Mouse (Mus musculus): ENCODE data around the gene Atxn7. TPM values are rescaled to one million over a fixed set of nuclear protein-coding genes. Genes with fewer than 3 reads are reported as not detected.
A peak's percentile ranks its signal among the peaks of the same experiment; 100 is the strongest.

The Atxn7 gene
- polyA plus RNA-seq (2015; fragmentation: Nextera tagmentation; extraction: Ambion mirVana) = 3.8 and 4.1 TPM in 2 replicates

GRCm38 (mm10) chr14:13961401-13962112 lies at the start of gene Atxn7, which contains the start of gene Thoc7:
Gene Atxn7, plus strand, starts transcription at chr14:13961440.
Gene Thoc7, minus strand, starts transcription at chr14:13961852.
- H3K9me3 ChIP-seq (replicated peaks; ENCODE audit: control insufficient read depth, low read length) = no peaks in the 10 kb centered on the region
- peak within 1 kb of the TSS; percentile 91 for H3K27ac ChIP-seq (ENCODE audit: low read length)
- peak within 1 kb of the TSS; percentile 60 for H3K4me2 ChIP-seq (ENCODE audit: low read depth, low read length)
- H3K27me3 ChIP-seq (ENCODE audit: control insufficient read depth, insufficient read depth, low read length) = no peaks in the 10 kb centered on the region
- peak within 1 kb of the TSS; percentile 99 for H3K9ac ChIP-seq (ENCODE audit: low read length)
- peak within 1 kb of the TSS; percentile 97 for H3K4me3 ChIP-seq (replicated peaks; ENCODE audit: low read length)
- 2% methylated on average over 35 of the region's 56 CpGs for WGBS
- peaks cover 9% of the 10 kb centered on the region for H3K4me1 ChIP-seq (ENCODE audit: control insufficient read depth, insufficient read depth, low read length)
- 0 out of 2 replicates have a peak, but pooled peaks cover 2% of the 10 kb centered on the region for H3K36me3 ChIP-seq (ENCODE audit: control insufficient read depth, insufficient read depth, low read length)
- peak; percentile 76 for ATAC-seq (ENCODE audit: insufficient read depth, low FRiP score)

GRCm38 (mm10) chr14:13914387-13915082 lies 46.7 kb upstream of the Atxn7 start, which contains the start of gene Gm281:
Gene Gm281, minus strand, starts transcription at chr14:13914478.
- H3K9me3 ChIP-seq (replicated peaks; ENCODE audit: control insufficient read depth, low read length) = no peaks in the 10 kb centered on the region
- H3K4me1 ChIP-seq (ENCODE audit: control insufficient read depth, insufficient read depth, low read length) = no peaks in the 10 kb centered on the region
- ATAC-seq (ENCODE audit: insufficient read depth, low FRiP score) = no peak
- no peaks in the 10 kb centered on the region for H3K27me3 ChIP-seq (ENCODE audit: control insufficient read depth, insufficient read depth, low read length)
- no peak within 1 kb of the TSS for H3K4me3 ChIP-seq (replicated peaks; ENCODE audit: low read length)
- H3K36me3 ChIP-seq (ENCODE audit: control insufficient read depth, insufficient read depth, low read length) = no peaks in the 10 kb centered on the region
- 31% methylated on average over 1 of the region's 1 CpGs for WGBS
- H3K4me2 ChIP-seq (ENCODE audit: low read depth, low read length) = no peak within 1 kb of the TSS
- H3K9ac ChIP-seq (ENCODE audit: low read length) = no peak within 1 kb of the TSS
- no peak within 1 kb of the TSS for H3K27ac ChIP-seq (ENCODE audit: low read length)

GRCm38 (mm10) chr14:13915207-13915606 lies 46.0 kb upstream of the Atxn7 start:
- no peaks in the 10 kb centered on the region for H3K27me3 ChIP-seq (ENCODE audit: control insufficient read depth, insufficient read depth, low read length)
- no peak overlapping the region for H3K27ac ChIP-seq (ENCODE audit: low read length)
- H3K4me1 ChIP-seq (ENCODE audit: control insufficient read depth, insufficient read depth, low read length) = no peaks in the 10 kb centered on the region
- no peaks in the 10 kb centered on the region for H3K36me3 ChIP-seq (ENCODE audit: control insufficient read depth, insufficient read depth, low read length)
- no peaks in the 10 kb centered on the region for H3K9me3 ChIP-seq (replicated peaks; ENCODE audit: control insufficient read depth, low read length)
- H3K4me2 ChIP-seq (ENCODE audit: low read depth, low read length) = no peak overlapping the region
- H3K4me3 ChIP-seq (replicated peaks; ENCODE audit: low read length) = no peak overlapping the region
- H3K9ac ChIP-seq (ENCODE audit: low read length) = no peak overlapping the region
- WGBS = 50% methylated on average over 4 of the region's 4 CpGs
- ATAC-seq (ENCODE audit: insufficient read depth, low FRiP score) = no peak

DNA sequence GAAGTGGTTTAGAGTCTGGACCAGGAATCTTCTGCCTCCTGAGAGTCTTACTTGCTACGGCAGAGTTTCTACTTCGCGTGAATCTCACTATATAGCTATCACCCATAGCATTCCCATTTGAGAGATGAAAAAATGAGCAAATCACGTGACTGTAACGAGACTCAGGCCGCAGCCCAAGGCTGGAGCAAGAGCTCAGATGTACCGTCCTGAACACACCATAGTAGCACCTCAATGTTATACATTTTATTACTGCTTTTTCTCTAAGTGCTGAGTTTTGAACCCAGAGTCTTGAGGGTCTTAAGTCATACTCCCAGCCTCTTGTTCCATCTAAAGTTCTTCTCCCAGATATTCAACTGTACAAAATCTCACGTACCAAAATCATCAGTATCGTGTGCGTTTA lies 44.0 kb upstream of the Atxn7 start:
- no peaks in the 10 kb centered on the region for H3K4me1 ChIP-seq (ENCODE audit: control insufficient read depth, insufficient read depth, low read length)
- no peaks in the 10 kb centered on the region for H3K36me3 ChIP-seq (ENCODE audit: control insufficient read depth, insufficient read depth, low read length)
- no peak overlapping the region for H3K4me2 ChIP-seq (ENCODE audit: low read depth, low read length)
- no peak overlapping the region for H3K9ac ChIP-seq (ENCODE audit: low read length)
- H3K4me3 ChIP-seq (replicated peaks; ENCODE audit: low read length) = no peak overlapping the region
- no peaks in the 10 kb centered on the region for H3K27me3 ChIP-seq (ENCODE audit: control insufficient read depth, insufficient read depth, low read length)
- WGBS = 85% methylated on average over 10 of the region's 10 CpGs
- ATAC-seq (ENCODE audit: insufficient read depth, low FRiP score) = no peak
- H3K9me3 ChIP-seq (replicated peaks; ENCODE audit: control insufficient read depth, low read length) = no peaks in the 10 kb centered on the region
- H3K27ac ChIP-seq (ENCODE audit: low read length) = no peak overlapping the region

DNA sequence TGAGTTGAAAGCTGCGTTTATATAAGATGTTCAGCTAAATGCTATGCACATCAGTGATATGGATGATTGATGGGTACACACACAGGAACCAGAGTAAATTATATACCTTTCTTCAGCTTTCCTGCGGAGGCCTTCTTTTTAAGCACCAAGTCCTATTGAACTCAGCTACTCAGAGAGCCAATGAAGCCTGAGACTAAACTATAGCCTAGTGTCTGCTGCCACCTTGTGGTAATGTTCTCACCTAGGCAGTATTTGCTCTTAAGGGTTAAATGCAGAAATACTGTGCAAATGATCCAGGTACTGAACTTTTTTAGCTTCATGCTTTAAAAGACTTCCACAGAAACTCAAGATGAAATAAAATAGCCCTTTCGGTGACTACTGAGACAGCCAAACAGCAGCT lies 43.6 kb upstream of the Atxn7 start:
- Histone ChIP-seq H3K4me3 (replicated peaks; ENCODE audit: low read length) (no peak overlapping the region), H3K9ac (ENCODE audit: low read length) (no peak overlapping the region), H3K27me3 (ENCODE audit: control insufficient read depth, insufficient read depth, low read length) (no peaks in the 10 kb centered on the region), H3K4me2 (ENCODE audit: low read depth, low read length) (no peak overlapping the region), H3K27ac (ENCODE audit: low read length) (no peak overlapping the region), H3K9me3 (replicated peaks; ENCODE audit: control insufficient read depth, low read length) (no peaks in the 10 kb centered on the region), H3K4me1 (ENCODE audit: control insufficient read depth, insufficient read depth, low read length) (no peaks in the 10 kb centered on the region), H3K36me3 (ENCODE audit: control insufficient read depth, insufficient read depth, low read length) (no peaks in the 10 kb centered on the region)
- 28% methylated on average over 3 of the region's 3 CpGs for WGBS
- no peak for ATAC-seq (ENCODE audit: insufficient read depth, low FRiP score)

GRCm38 (mm10) chr14:13933290-13934051 lies 27.8 kb upstream of the Atxn7 start:
- peak; percentile 71 for ATAC-seq (ENCODE audit: insufficient read depth, low FRiP score)
- WGBS = 27% methylated on average over 31 of the region's 31 CpGs
- Histone ChIP-seq H3K9ac (ENCODE audit: low read length) (peak overlapping the region; percentile 66), H3K4me3 (replicated peaks; ENCODE audit: low read length) (peak overlapping the region; percentile 43), H3K36me3 (ENCODE audit: control insufficient read depth, insufficient read depth, low read length) (no peaks in the 10 kb centered on the region), H3K4me2 (ENCODE audit: low read depth, low read length) (peak overlapping the region; percentile 73), H3K27me3 (ENCODE audit: control insufficient read depth, insufficient read depth, low read length) (no peaks in the 10 kb centered on the region), H3K4me1 (ENCODE audit: control insufficient read depth, insufficient read depth, low read length) (peaks cover 6% of the 10 kb centered on the region), H3K9me3 (replicated peaks; ENCODE audit: control insufficient read depth, low read length) (no peaks in the 10 kb centered on the region), H3K27ac (ENCODE audit: low read length) (no peak overlapping the region)

- H3K36me3 ChIP-seq (ENCODE audit: control insufficient read depth, insufficient read depth, low read length) = no peaks in the 10 kb centered on the region
- no peaks in the 10 kb centered on the region for H3K27me3 ChIP-seq (ENCODE audit: control insufficient read depth, insufficient read depth, low read length)
- ATAC-seq (ENCODE audit: insufficient read depth, low FRiP score) = no peak
- H3K4me1 ChIP-seq (ENCODE audit: control insufficient read depth, insufficient read depth, low read length) = peaks cover 6% of the 10 kb centered on the region
- H3K9me3 ChIP-seq (replicated peaks; ENCODE audit: control insufficient read depth, low read length) = no peaks in the 10 kb centered on the region
- H3K4me3 ChIP-seq (replicated peaks; ENCODE audit: low read length) = peak overlapping the region; percentile 43
- 37% methylated on average over 5 of the region's 5 CpGs for WGBS
- H3K27ac ChIP-seq (ENCODE audit: low read length) = no peak overlapping the region
- H3K9ac ChIP-seq (ENCODE audit: low read length) = peak overlapping the region; percentile 66; the same call in 1 of the 2 replicates
- H3K4me2 ChIP-seq (ENCODE audit: low read depth, low read length) = peak overlapping the region; percentile 73
Measured at GRCm38 (mm10) chr14:13934052-13934371, 27.2 kb upstream of the Atxn7 start.

- WGBS = 89% methylated on average over 4 of the region's 4 CpGs
- Histone ChIP-seq H3K36me3 (ENCODE audit: control insufficient read depth, insufficient read depth, low read length) (peaks cover 17% of the 10 kb centered on the region), H3K9ac (ENCODE audit: low read length) (no peak overlapping the region), H3K27ac (ENCODE audit: low read length) (no peak overlapping the region), H3K4me2 (ENCODE audit: low read depth, low read length) (no peak overlapping the region), H3K27me3 (ENCODE audit: control insufficient read depth, insufficient read depth, low read length) (no peaks in the 10 kb centered on the region), H3K9me3 (replicated peaks; ENCODE audit: control insufficient read depth, low read length) (no peaks in the 10 kb centered on the region), H3K4me1 (ENCODE audit: control insufficient read depth, insufficient read depth, low read length) (no peaks in the 10 kb centered on the region), H3K4me3 (replicated peaks; ENCODE audit: low read length) (no peak overlapping the region)
- no peak for ATAC-seq (ENCODE audit: insufficient read depth, low FRiP score)
Measured at GRCm38 (mm10) chr14:13944686-13945085, 16.6 kb upstream of the Atxn7 start.

DNA sequence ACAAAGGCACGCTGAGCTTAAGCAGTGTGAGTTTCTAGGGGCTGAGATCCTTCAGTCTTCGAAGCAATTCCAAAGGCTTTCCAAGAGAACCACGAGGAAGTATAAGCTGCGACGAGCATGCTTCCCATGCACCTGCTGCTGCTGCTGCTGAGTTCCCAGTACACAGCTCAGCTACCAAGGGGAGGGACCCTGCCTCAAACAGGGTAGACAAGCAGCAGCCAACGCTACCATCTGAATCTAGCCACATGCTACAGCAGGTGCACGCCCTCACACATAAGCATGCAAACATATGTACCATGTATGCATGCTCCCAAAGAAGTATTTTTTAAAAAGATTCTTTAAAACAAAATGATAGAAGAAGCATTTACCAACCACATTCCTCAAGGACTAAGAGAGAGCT lies 12.9 kb upstream of the Atxn7 start:
- Histone ChIP-seq H3K4me3 (replicated peaks; ENCODE audit: low read length) (no peak overlapping the region), H3K9me3 (replicated peaks; ENCODE audit: control insufficient read depth, low read length) (no peaks in the 10 kb centered on the region), H3K4me2 (ENCODE audit: low read depth, low read length) (no peak overlapping the region), H3K36me3 (ENCODE audit: control insufficient read depth, insufficient read depth, low read length) (peaks cover 24% of the 10 kb centered on the region), H3K9ac (ENCODE audit: low read length) (no peak overlapping the region), H3K4me1 (ENCODE audit: control insufficient read depth, insufficient read depth, low read length) (no peaks in the 10 kb centered on the region), H3K27me3 (ENCODE audit: control insufficient read depth, insufficient read depth, low read length) (no peaks in the 10 kb centered on the region), H3K27ac (ENCODE audit: low read length) (no peak overlapping the region)
- WGBS = 91% methylated on average over 7 of the region's 7 CpGs
- no peak for ATAC-seq (ENCODE audit: insufficient read depth, low FRiP score)

Data from stomach, embryonic 16.5 days (tissue).